Mouse (Mus musculus) forebrain, embryonic 16.5 days (tissue): ENCODE measurements around the gene Gm21976. TPM values are rescaled to one million over a fixed set of nuclear protein-coding genes. Genes with fewer than 3 reads are reported as not detected.

ENCODE experiments used
- ATAC-seq: fragments of 200-750 bp; cut with Nextera tagmentation; 2 replicates; pipeline ENCODE4 v1.8.0; 2017; ENCODE audit warnings: mild to moderate bottlenecking, moderate library complexity
- H3K27ac ChIP-seq: fragments of 300-500 bp; sonication (generic); 2 replicates; pipeline ENCODE4 v1.5.1; 2014; ENCODE audit warnings: low read length, control low read depth
- H3K27me3 ChIP-seq: fragments of 300-500 bp; sonication (generic); replicated peaks from 2 replicates; pipeline ENCODE4 v1.6.1; 2014; ENCODE audit warnings: low read length; ENCODE audit not compliant: control insufficient read depth, insufficient read depth
- H3K36me3 ChIP-seq: fragments of 300-500 bp; sonication (generic); 2 replicates; pipeline ENCODE4 v1.6.1; 2014; ENCODE audit not compliant: control insufficient read depth, insufficient read depth
- H3K4me1 ChIP-seq: fragments of 300-500 bp; sonication (generic); replicated peaks from 2 replicates; pipeline ENCODE4 v1.6.1; 2014; ENCODE audit warnings: low read length; ENCODE audit not compliant: control insufficient read depth, insufficient read depth
- H3K4me2 ChIP-seq: fragments of 300-500 bp; sonication (generic); 2 replicates; pipeline ENCODE4 v1.6.1; 2014; ENCODE audit warnings: mild to moderate bottlenecking, low read length, control low read depth
- H3K4me3 ChIP-seq: fragments of 300-500 bp; sonication (generic); replicated peaks from 2 replicates; pipeline ENCODE4 v1.5.1; 2014; ENCODE audit warnings: mild to moderate bottlenecking, low read length, control low read depth
- H3K9ac ChIP-seq: fragments of 300-500 bp; sonication (generic); replicated peaks from 2 replicates; pipeline ENCODE4 v1.6.1; 2014; ENCODE audit warnings: low read depth, low read length, control low read depth
- H3K9me3 ChIP-seq: fragments of 300-500 bp; sonication (generic); 2 replicates; pipeline ENCODE4 v1.6.1; 2016; ENCODE audit warnings: low read length; ENCODE audit not compliant: control insufficient read depth
- WGBS: fragments of 180-500 bp; shearing (Covaris S2); extraction: QIAGEN DNeasy Blood & Tissue Kit; methylation state at CpG from one replicate; pipeline ENCODE4 v1.1.7; 2014; 5-methylcytosine and 5-hydroxymethylcytosine counted together
- polyA plus RNA-seq: library from polyadenylated mRNA; unstranded; fragments of >200 nt; fragmentation: Nextera tagmentation; extraction: Ambion mirVana; gene quantifications from 2 replicates; pipeline ENCODE4 v1.2.1, GENCODE M21; 2015

Gene Gm21976
- polyA plus RNA-seq, 1 experiment from 2014 or later, result not detected

DNA sequence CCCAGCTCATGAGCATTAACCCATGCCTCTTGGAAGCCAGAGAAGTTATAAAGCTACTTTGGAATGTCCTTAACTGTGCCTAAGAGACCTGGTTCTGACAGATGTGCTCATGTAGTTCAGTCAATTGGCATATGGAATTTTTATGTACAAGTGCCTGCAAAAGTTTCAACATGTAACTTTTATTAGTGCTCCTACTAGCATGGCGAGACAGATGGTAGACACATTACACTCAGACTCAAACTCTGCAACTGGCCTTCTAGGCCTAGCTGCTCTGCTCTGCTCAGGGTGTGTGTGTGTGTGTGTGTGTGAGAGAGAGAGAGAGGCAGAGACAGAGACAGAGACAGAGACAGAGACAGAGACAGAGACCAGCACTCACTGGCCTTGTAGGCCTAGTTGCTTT, 56.5 kb downstream of the Gm21976 start:
- H3K27me3 ChIP-seq, result 0 out of 2 replicates have a peak, but pooled peaks cover 2% of the 10 kb centered on the region
- H3K4me2 ChIP-seq, result no peak overlapping the region
- WGBS, result 80% methylated on average over 1 of the region's 1 CpGs
- no peak overlapping the region for H3K27ac ChIP-seq
- H3K9ac ChIP-seq, result no peak overlapping the region
- no peaks in the 10 kb centered on the region for H3K36me3 ChIP-seq
- no peak for ATAC-seq
- H3K4me1 ChIP-seq, result no peaks in the 10 kb centered on the region
- H3K4me3 ChIP-seq, result no peak overlapping the region
- H3K9me3 ChIP-seq, result no peaks in the 10 kb centered on the region

DNA sequence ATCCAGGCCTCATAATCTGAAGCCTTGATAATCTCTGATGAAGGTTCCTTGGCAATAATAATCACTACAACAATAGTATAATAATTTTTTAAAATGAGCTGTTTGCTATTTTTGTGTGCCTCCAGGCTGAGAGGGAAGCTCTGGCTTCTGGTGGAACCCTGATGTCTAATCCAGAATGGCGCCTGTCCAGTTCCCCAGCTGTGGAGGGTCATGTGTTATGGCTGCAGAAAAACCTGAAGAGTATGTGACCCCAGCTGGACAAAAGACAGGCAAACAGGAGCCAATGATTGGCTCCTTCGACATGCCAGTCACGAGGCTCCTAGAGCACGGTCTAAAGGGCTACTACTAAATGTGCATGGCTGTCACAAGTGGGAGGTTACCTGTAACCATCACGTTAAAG, 60.8 kb downstream of the Gm21976 start:
- no peak overlapping the region for H3K27ac ChIP-seq
- H3K27me3 ChIP-seq, result peaks cover 11% of the 10 kb centered on the region; the same call in 1 of the 2 replicates
- H3K9ac ChIP-seq, result no peak overlapping the region
- no peaks in the 10 kb centered on the region for H3K36me3 ChIP-seq
- H3K4me3 ChIP-seq, result no peak overlapping the region
- H3K4me2 ChIP-seq, result no peak overlapping the region
- no peaks in the 10 kb centered on the region for H3K4me1 ChIP-seq
- H3K9me3 ChIP-seq, result no peaks in the 10 kb centered on the region
- ATAC-seq, result no peak
- 74% methylated on average over 5 of the region's 5 CpGs for WGBS

DNA sequence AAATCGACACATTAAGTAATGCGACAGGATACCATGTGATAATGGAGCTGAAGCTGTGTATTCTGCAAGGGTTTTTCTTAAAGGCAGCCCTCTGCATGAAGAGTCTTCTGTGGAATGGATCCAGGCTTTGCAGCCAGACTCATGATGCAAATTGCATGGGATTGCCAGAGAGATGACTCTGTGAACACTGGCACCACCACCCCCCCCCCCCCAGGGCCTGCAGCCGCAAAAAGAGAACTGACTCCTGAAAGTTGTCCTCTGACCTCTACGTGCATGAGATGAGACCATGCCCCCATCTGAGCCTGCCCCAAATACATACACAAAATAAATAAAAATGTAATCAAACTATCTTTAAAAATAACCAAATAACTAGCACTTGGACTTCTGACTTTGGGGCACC, 69.8 kb downstream of the Gm21976 start:
- WGBS, result 84% methylated on average over 4 of the region's 4 CpGs
- no peaks in the 10 kb centered on the region for H3K36me3 ChIP-seq
- no peak overlapping the region for H3K9ac ChIP-seq
- no peak for ATAC-seq
- H3K9me3 ChIP-seq, result no peaks in the 10 kb centered on the region
- no peak overlapping the region for H3K4me3 ChIP-seq
- peaks cover 64% of the 10 kb centered on the region for H3K27me3 ChIP-seq
- peaks cover 9% of the 10 kb centered on the region for H3K4me1 ChIP-seq
- no peak overlapping the region for H3K27ac ChIP-seq
- H3K4me2 ChIP-seq, result no peak overlapping the region

DNA sequence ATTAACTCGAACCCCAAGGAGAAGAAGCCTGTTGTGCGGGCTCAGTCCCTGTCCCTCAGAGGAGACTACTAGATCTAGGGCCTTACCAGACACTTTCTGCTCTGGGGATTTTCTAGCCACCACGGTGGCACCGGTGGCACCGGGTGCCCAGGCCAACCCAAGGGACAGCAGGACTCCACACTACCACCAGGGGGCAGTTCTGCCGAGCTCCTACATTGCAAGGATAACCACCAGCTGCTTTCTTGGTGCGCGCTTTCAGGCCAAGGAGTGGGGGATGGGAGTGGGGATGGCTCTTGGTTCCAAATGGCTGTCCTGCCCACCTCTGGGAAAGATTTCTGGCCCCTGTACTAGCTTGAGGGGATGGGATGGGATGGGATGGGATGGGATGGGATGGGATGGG, 71.8 kb downstream of the Gm21976 start:
- Histone ChIP-seq H3K27ac (no peak overlapping the region), H3K9ac (no peak overlapping the region), H3K36me3 (no peaks in the 10 kb centered on the region), H3K4me3 (no peak overlapping the region), H3K4me2 (no peak overlapping the region), H3K4me1 (peaks cover 21% of the 10 kb centered on the region), H3K27me3 (peaks cover 63% of the 10 kb centered on the region), H3K9me3 (no peaks in the 10 kb centered on the region)
- no peak for ATAC-seq
- 4% methylated on average over 8 of the region's 8 CpGs for WGBS

DNA sequence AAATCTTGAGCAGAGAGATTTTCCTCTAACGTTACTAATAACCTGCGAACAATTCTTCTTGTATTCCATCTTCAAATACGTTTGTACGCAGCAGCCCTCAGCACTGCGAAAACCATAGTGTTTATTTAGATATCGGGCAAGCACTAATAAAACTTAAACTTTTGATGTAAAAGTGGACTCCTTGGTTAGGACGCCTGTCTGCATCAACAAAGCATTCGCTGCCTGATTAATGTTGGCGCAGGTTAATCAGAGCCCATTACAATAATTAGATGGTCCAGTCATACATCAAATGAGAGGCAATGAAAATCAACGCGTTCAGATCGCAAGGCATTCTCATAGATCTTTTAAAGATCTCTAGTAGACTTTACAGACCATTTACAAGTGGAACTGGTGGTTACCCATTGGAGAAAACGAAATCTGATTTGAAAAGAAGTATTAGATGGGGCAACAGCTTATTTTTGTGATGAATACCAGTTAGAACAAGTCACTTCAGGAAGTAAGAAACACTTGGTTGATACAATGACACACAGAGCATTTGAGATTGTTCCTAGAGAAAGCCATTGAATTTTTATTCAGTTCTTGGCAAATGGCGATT, 72.8 kb downstream of the Gm21976 start:
- WGBS, result 9% methylated on average over 14 of the region's 14 CpGs
- ATAC-seq, result no peak
- no peak overlapping the region for H3K4me3 ChIP-seq
- H3K36me3 ChIP-seq, result no peaks in the 10 kb centered on the region
- peaks cover 21% of the 10 kb centered on the region for H3K4me1 ChIP-seq
- no peak overlapping the region for H3K9ac ChIP-seq
- H3K4me2 ChIP-seq, result no peak overlapping the region
- no peak overlapping the region for H3K27ac ChIP-seq
- H3K9me3 ChIP-seq, result no peaks in the 10 kb centered on the region
- H3K27me3 ChIP-seq, result peaks cover 65% of the 10 kb centered on the region

DNA sequence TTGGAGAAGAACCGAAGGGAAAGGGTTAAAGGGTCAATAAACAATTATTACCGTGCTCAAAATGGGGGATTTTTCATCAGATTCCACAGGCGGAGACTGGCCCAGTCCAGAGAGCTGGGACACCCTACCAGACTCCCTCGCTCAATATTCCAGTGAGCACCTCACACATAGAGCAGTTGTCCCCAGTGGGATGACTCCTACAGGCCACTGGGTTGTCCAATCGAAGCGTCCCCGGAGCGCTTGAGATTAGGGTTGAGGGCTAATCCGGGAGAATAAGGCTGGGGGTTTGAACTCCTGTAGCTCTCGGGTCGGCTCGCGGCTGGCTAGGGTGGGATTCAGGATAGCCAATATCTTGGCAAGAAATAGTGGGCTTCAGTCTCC, 74.0 kb downstream of the Gm21976 start:
- H3K27me3 ChIP-seq, result peaks cover 74% of the 10 kb centered on the region
- no peak overlapping the region for H3K4me2 ChIP-seq
- H3K4me1 ChIP-seq, result peaks cover 21% of the 10 kb centered on the region
- no peaks in the 10 kb centered on the region for H3K36me3 ChIP-seq
- H3K4me3 ChIP-seq, result peak overlapping the region; percentile 40
- under 1% methylated on average over 13 of the region's 13 CpGs for WGBS
- peak; percentile 7; the same call in 1 of the 2 replicates for ATAC-seq
- no peaks in the 10 kb centered on the region for H3K9me3 ChIP-seq
- H3K9ac ChIP-seq, result no peak overlapping the region
- H3K27ac ChIP-seq, result no peak overlapping the region

DNA sequence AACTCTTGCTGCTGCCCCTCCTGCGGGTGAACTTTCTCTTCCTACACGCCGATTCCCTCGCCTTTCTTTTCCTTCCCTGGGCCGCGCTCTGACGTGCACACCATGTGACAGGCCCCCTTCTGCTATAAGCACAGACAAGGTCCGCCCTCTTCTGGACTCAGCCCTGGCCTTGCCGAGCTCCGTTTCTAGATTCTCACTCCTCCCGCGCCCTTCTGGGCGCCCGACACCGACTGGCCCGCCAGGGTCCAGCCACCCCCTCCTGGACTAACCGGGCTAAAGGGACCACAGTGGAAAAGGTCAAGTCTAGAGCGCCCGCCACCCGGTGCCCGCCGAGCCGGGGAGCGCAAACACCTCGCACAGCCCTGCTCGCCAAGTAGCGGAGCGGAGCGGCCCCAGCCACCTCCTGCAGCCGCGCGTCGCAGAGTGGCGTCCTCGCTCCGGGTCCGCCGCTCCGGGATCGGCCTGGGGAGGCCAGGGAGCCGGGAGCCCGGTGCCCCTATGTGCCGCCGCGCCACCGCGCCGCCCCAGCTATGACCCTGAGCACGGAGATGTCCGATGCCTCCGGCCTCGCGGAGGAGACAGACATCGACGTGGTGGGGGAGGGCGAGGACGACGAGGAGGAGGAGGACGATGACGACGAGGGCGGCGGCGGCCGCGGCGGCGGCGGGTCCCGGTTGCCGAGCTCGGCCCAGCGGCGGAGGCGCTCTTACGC, 74.6 kb downstream of the Gm21976 start, which contains the start of gene Foxd1:
Foxd1 (plus strand) TSS at position 153 of the 712 bp plus-strand sequence.
- peak; percentile 80 for ATAC-seq
- Histone ChIP-seq H3K4me1 (peaks cover 21% of the 10 kb centered on the region), H3K27ac (no peak within 1 kb of the TSS), H3K4me3 (peak within 1 kb of the TSS; percentile 40), H3K9me3 (no peaks in the 10 kb centered on the region), H3K36me3 (no peaks in the 10 kb centered on the region), H3K9ac (peak within 1 kb of the TSS; percentile 29; the same call in 1 of the 2 replicates), H3K4me2 (peak within 1 kb of the TSS; percentile 62), H3K27me3 (peaks cover 76% of the 10 kb centered on the region)
- under 1% methylated on average over 73 of the region's 76 CpGs for WGBS

DNA sequence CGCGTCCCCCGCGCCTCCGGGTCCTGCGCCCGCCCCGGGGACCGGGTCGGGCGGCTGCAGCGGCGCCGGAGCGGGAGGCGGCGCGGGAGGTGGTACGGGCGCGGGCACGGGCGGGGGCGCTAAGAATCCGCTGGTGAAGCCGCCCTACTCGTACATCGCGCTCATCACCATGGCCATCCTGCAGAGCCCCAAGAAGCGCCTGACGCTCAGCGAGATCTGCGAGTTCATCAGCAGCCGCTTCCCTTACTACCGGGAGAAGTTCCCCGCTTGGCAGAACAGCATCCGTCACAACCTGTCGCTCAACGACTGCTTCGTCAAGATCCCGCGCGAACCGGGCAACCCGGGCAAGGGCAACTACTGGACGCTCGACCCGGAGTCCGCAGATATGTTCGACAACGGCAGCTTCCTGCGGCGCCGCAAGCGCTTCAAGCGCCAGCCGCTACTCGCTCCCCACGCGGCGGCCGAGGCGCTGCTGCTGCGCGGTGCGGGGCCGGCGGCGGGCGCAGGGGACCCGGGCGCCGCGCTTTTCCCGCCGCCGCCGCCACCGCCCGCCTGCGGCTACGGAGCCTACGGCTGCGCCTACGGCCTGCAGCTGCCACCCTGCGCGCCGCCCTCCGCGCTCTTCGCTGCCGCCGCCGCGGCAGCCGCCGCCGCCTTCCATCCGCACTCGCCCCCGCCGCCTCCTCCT, 75.3 kb downstream of the Gm21976 start:
- Histone ChIP-seq H3K27ac (no peak overlapping the region), H3K36me3 (no peaks in the 10 kb centered on the region), H3K9ac (peak overlapping the region; percentile 29; the same call in 1 of the 2 replicates), H3K4me3 (peak overlapping the region; percentile 40), H3K27me3 (peaks cover 75% of the 10 kb centered on the region), H3K4me1 (peaks cover 21% of the 10 kb centered on the region), H3K9me3 (no peaks in the 10 kb centered on the region), H3K4me2 (peak overlapping the region; percentile 62)
- ATAC-seq, result peak; percentile 75
- under 1% methylated on average over 72 of the region's 102 CpGs for WGBS

DNA sequence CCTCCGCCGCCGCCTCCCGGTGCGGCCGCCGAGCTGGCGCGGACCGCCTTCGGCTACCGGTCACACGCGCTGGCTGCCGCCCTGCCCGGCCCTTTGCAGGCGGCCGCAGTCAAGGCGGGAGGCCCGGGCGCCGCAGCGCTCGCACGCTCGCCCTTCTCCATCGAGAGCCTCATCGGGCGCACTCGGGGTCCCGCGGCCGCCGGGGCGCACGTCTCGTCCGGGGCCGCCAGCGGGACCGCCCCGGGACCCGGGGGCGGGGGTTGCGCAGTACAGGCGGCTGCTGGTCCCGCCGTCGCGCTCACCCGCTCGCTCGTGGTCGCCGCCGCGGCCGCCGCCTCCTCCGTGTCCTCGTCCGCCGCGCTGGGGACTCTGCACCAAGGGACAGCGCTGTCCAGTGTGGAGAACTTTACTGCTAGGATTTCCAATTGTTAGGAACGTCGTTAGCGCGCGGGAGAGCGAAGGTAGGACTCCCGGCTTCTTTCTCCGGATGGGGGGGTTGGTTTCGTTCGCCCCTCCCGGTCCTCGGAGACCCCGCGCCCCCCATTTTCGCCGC, 75.9 kb downstream of the Gm21976 start:
- H3K36me3 ChIP-seq, result no peaks in the 10 kb centered on the region
- no peaks in the 10 kb centered on the region for H3K9me3 ChIP-seq
- H3K9ac ChIP-seq, result peak overlapping the region; percentile 9; the same call in 1 of the 2 replicates
- WGBS, result under 1% methylated on average over 72 of the region's 81 CpGs
- H3K4me1 ChIP-seq, result peaks cover 21% of the 10 kb centered on the region
- H3K27me3 ChIP-seq, result peaks cover 74% of the 10 kb centered on the region
- no peak overlapping the region for H3K27ac ChIP-seq
- peak overlapping the region; percentile 40 for H3K4me3 ChIP-seq
- no peak for ATAC-seq
- H3K4me2 ChIP-seq, result peak overlapping the region; percentile 62
